Mouse (Mus musculus): ENCODE results near the gene Hivep2.

- TF ChIP-seq CTCF (IDR thresholded peaks at IDR 0.05; ENCODE audit: low read depth, low read length) (no peak), GATA1 (IDR thresholded peaks at IDR 0.05; ENCODE audit: borderline replicate concordance, low read length) (no peak), GATA2 (IDR thresholded peaks at IDR 0.05; ENCODE audit: borderline replicate concordance, low read depth, low read length) (no peak), POLR2AphosphoS5 (IDR thresholded peaks at IDR 0.05; ENCODE audit: insufficient replicate concordance, low read depth, low read length) (no peak), TAL1 (conservative IDR thresholded peaks at IDR 0.05; ENCODE audit: low read depth, low read length) (no peak)
Observed at GRCm38 (mm10) chr10:14076880-14077279, 111.0 kb downstream of the Hivep2 start.
